Mouse (Mus musculus) small intestine, adult 2 months (tissue): ENCODE measurements around the gene Ets1. TPM values are rescaled to one million over a fixed set of nuclear protein-coding genes. Genes with fewer than 3 reads are reported as not detected.

Source experiments
- H3K27ac ChIP-seq: fragments of 200-500 bp; 2 replicates; pipeline ENCODE4 v1.5.1; 2012; ENCODE audit warnings: low read depth, low read length, control low read depth, inconsistent platforms; ENCODE audit not compliant: insufficient read depth
- H3K27me3 ChIP-seq: fragments of 200-500 bp; 2 replicates; pipeline ENCODE4 v1.6.1; 2012; ENCODE audit warnings: mild to moderate bottlenecking, moderate library complexity, low read length, inconsistent platforms; ENCODE audit not compliant: control insufficient read depth, insufficient read depth
- H3K36me3 ChIP-seq: fragments of 200-500 bp; 2 replicates; pipeline ENCODE4 v1.6.1; 2012; ENCODE audit warnings: mild to moderate bottlenecking, low read length, control low read depth, inconsistent platforms; ENCODE audit not compliant: control insufficient read depth, insufficient read depth
- H3K4me1 ChIP-seq: fragments of 200-500 bp; 2 replicates; pipeline ENCODE4 v1.6.1; 2012; ENCODE audit warnings: low read length, inconsistent platforms, mixed read lengths; ENCODE audit not compliant: control insufficient read depth, insufficient read depth, insufficient read length
- H3K4me3 ChIP-seq: fragments of 200-500 bp; 2 replicates; pipeline ENCODE4 v1.5.1; 2012; ENCODE audit warnings: low read depth, mild to moderate bottlenecking, control low read depth, inconsistent platforms, low read length, moderate library complexity
- CTCF ChIP-seq: fragments of 200-500 bp; IDR thresholded peaks from 2 replicates; pipeline ENCODE4 v1.5.1; 2012; ENCODE audit warnings: low read depth, mild to moderate bottlenecking, control low read depth, inconsistent platforms, low read length, moderate library complexity, mixed read lengths; ENCODE audit not compliant: insufficient replicate concordance, insufficient read length; ENCODE audit errors: extremely low read depth
- POLR2A ChIP-seq: fragments of 200-500 bp; IDR thresholded peaks from 2 replicates; pipeline ENCODE4 v1.6.1; 2012; ENCODE audit warnings: low read depth, mild to moderate bottlenecking, control low read depth, inconsistent platforms, low read length, moderate library complexity
- WGBS: fragments of 180-500 bp; shearing (Covaris S2); methylation state at CpG from one replicate; pipeline ENCODE4 v1.1.7; 2018; 5-methylcytosine and 5-hydroxymethylcytosine counted together
- polyA plus RNA-seq: library from polyadenylated mRNA; depleted of rRNA; stranded (reverse); fragments of >200 nt; gene quantifications from 2 replicates; pipeline ENCODE4 v1.2.3, GENCODE M21; 2012

Ets1 gene
- polyA plus RNA-seq, 1 experiment, result 10.2 TPM

GRCm38 (mm10) chr9:32778866-32779265, 142.8 kb downstream of the Ets1 start:
- H3K4me1 ChIP-seq, result no peaks in the 10 kb centered on the region
- H3K4me3 ChIP-seq, result no peak overlapping the region
- WGBS, result 43% methylated on average over 1 of the region's 1 CpGs
- TF ChIP-seq CTCF (no peak), POLR2A (no peak)
- H3K36me3 ChIP-seq, result no peaks in the 10 kb centered on the region
- no peak overlapping the region for H3K27ac ChIP-seq
- no peaks in the 10 kb centered on the region; the same call in 1 of the 2 replicates for H3K27me3 ChIP-seq

- Histone ChIP-seq H3K27me3 (no peaks in the 10 kb centered on the region; the same call in 1 of the 2 replicates), H3K4me3 (no peak overlapping the region), H3K4me1 (no peaks in the 10 kb centered on the region), H3K36me3 (no peaks in the 10 kb centered on the region), H3K27ac (no peak overlapping the region)
- 81% methylated on average over 8 of the region's 8 CpGs for WGBS
- TF ChIP-seq POLR2A, result no peak
- TF ChIP-seq CTCF, result no peak
Measured at GRCm38 (mm10) chr9:32782391-32783092, 146.5 kb downstream of the Ets1 start.

DNA sequence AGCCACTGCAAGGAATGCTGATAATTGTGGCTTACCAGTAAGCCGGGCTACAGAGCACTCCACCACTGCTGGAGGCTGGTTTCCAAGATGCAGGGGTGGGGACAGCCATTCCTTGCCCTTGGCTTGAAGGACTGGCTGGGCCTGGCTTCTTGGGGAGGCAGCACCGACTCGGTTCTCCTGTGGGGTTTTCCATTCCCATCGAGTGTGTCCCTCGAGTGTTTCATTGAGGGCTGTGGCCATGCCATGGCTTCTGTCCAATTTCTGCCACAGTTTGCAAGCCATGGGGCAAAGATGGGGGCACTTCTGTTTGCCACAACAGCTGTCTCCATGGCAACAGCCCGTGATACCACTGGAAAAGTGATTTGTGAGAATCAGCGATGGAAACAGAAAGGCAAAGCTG, 151.1 kb downstream of the Ets1 start:
- Histone ChIP-seq H3K27me3 (no peaks in the 10 kb centered on the region), H3K36me3 (no peaks in the 10 kb centered on the region), H3K4me1 (no peaks in the 10 kb centered on the region), H3K27ac (no peak overlapping the region), H3K4me3 (no peak overlapping the region)
- TF ChIP-seq CTCF, result no peak
- TF ChIP-seq POLR2A, result no peak
- WGBS, result 66% methylated on average over 7 of the region's 7 CpGs

DNA sequence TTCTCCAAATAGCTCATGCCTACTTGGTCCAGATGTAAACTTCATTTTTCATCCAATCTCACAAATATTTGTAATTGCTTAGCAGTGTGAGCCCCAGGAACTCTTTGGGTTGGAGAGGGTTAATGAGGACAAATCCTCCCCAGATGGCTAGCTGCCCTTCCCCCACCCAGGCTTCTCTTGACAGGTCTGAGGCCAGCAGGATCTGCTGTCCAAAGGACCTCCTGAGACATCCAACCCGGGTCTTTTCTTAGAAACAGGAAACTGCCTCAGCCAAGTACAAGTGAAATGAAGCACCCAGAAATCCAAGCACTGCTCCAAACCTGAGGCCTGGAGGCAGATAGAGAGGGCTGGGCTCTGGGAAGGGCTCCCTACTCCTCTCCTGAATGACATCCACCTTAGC, 151.6 kb downstream of the Ets1 start:
- Histone ChIP-seq H3K4me3 (no peak overlapping the region), H3K27me3 (no peaks in the 10 kb centered on the region), H3K36me3 (no peaks in the 10 kb centered on the region), H3K4me1 (no peaks in the 10 kb centered on the region), H3K27ac (no peak overlapping the region)
- TF ChIP-seq POLR2A, result no peak
- TF ChIP-seq CTCF, result no peak
- 9% methylated on average over 1 of the region's 1 CpGs for WGBS

DNA sequence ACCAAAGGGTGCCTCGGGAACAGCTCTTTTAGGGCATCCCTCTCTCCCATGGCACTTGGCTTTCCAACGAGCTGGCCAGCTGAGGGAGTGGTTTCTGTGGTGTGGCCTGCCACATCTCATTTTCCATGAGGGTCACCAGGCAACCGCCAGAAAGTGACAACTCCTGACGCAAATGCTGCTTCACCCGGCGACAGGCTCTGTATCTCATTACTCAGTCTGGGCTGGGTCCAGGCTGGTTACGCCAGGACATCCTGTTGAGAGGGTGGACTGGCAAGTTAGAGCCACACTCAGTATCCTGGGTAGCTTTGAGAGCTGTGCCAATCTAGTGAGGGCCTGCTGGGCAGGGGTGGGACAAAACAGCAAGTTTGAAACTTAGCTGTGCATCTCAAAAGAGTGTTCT, 153.3 kb downstream of the Ets1 start:
- Histone ChIP-seq H3K36me3 (no peaks in the 10 kb centered on the region), H3K27ac (no peak overlapping the region), H3K27me3 (no peaks in the 10 kb centered on the region), H3K4me1 (no peaks in the 10 kb centered on the region), H3K4me3 (no peak overlapping the region)
- no peak for TF ChIP-seq POLR2A
- no peak for TF ChIP-seq CTCF
- WGBS, result 69% methylated on average over 7 of the region's 7 CpGs

DNA sequence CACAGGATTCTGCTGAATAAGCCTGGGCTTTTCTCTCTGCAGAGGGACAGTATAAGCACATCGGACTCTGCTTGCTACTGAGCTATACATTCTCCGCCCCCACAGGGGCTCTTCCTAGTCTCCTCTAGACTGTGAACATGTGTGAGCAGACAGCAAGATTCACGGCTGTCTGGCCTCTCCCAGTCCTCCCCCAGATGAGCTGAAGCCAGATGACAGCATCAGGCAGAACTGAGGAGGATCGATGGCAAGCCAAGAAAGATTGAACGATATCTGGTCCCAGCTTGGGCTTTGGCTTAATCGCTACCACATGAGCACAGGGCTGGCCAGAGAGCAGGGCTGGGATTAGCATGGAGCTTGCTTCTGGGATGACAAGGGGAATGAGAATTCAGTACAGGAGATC, 155.7 kb downstream of the Ets1 start:
- Histone ChIP-seq H3K4me3 (no peak overlapping the region), H3K27ac (no peak overlapping the region), H3K27me3 (no peaks in the 10 kb centered on the region), H3K4me1 (no peaks in the 10 kb centered on the region), H3K36me3 (no peaks in the 10 kb centered on the region)
- 83% methylated on average over 6 of the region's 6 CpGs for WGBS
- TF ChIP-seq POLR2A (no peak), CTCF (no peak)

GRCm38 (mm10) chr9:32798171-32798570, 162.2 kb downstream of the Ets1 start:
- TF ChIP-seq POLR2A (no peak), CTCF (no peak)
- 73% methylated on average over 1 of the region's 1 CpGs for WGBS

More at GRCm38 (mm10) chr9:32798171-32798570, 162.2 kb downstream of the Ets1 start:
- Histone ChIP-seq H3K4me1 (no peaks in the 10 kb centered on the region), H3K36me3 (no peaks in the 10 kb centered on the region), H3K4me3 (no peak overlapping the region), H3K27me3 (no peaks in the 10 kb centered on the region), H3K27ac (no peak overlapping the region)
